Mouse (Mus musculus): ENCODE measurements around the gene Atrx.

DNA sequence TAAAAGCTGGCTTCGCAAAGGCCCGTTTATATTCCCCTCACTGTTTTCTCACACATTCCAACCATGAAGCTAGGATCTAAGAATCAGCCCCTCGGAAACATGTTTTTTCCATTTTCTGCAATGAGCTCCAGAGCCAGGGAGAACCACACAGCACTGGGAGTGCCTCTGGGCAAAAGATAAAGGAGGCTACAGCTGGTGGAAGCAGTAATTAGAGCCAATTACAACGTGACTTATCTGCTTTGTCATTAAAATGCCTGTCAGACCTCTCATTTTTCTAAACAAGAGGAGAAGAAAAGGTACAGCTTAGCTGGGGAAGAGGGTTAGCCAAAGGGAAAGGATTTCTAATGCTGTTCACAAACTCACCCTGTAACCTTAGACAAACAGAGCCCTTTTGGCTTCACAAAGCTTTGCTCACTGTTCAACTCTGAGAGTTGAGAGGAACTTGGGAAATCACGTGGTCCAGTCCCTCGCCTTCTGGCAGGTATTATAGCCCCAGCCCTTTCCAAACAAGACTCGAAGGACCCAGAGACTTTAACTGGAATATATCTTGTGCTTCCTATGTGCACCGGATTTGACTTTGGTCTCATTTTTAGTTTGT is 134.3 kb downstream of the Atrx start:
- no peak for TF ChIP-seq CTCF (IDR thresholded peaks at IDR 0.05; ENCODE audit: low read depth, low read length)
- no peak for TF ChIP-seq POLR2A (IDR thresholded peaks at IDR 0.05; ENCODE audit: borderline replicate concordance, low read depth, low read length)
